Mouse (Mus musculus) 3134 (cell line): ENCODE measurements around the gene Hoxb1.

Experiments
- DNase-seq: peaks from one replicate; pipeline ENCODE4 v3.0.0-alpha.2; 2011; ENCODE audit warnings: low spot score; ENCODE audit not compliant: insufficient read length; ENCODE audit errors: extremely low read depth

The Hoxb1 gene

GRCm38 (mm10) chr11:96365441-96366091 is at the start of gene Hoxb1:
TSS of gene Hoxb1 (plus strand) at chr11:96365752.
- DNase-seq, result no peak

- DNase-seq, result no peak
Measured at GRCm38 (mm10) chr11:96316696-96317607, 48.6 kb upstream of the Hoxb1 start.

- DNase-seq, result no peak
Measured at GRCm38 (mm10) chr11:96317608-96318367, 47.8 kb upstream of the Hoxb1 start, which contains the start of gene Hoxb4. TSS of gene Hoxb4 (plus strand) at chr11:96318267.

GRCm38 (mm10) chr11:96318368-96319070 is 47.0 kb upstream of the Hoxb1 start:
- DNase-seq, result peak; percentile 68

GRCm38 (mm10) chr11:96319071-96319902 is 46.3 kb upstream of the Hoxb1 start:
- DNase-seq, result peak; percentile 53

- peak; percentile 57 for DNase-seq
Measured at GRCm38 (mm10) chr11:96319910-96320309, 45.6 kb upstream of the Hoxb1 start.

GRCm38 (mm10) chr11:96320688-96321087 is 44.9 kb upstream of the Hoxb1 start:
- DNase-seq, result no peak

GRCm38 (mm10) chr11:96321846-96322245 is 43.7 kb upstream of the Hoxb1 start:
- DNase-seq, result no peak

GRCm38 (mm10) chr11:96322738-96323137 is 42.8 kb upstream of the Hoxb1 start:
- DNase-seq, result no peak

GRCm38 (mm10) chr11:96323154-96323553 is 42.4 kb upstream of the Hoxb1 start, which contains the start of gene Hoxb3:
TSS of gene Hoxb3 (plus strand) at chr11:96323326.
- DNase-seq, result no peak

- DNase-seq, result no peak
Measured at GRCm38 (mm10) chr11:96324125-96324524, 41.4 kb upstream of the Hoxb1 start.

- no peak for DNase-seq
Measured at GRCm38 (mm10) chr11:96324965-96325364, 40.6 kb upstream of the Hoxb1 start.

- no peak for DNase-seq
Measured at GRCm38 (mm10) chr11:96325747-96326212, 39.8 kb upstream of the Hoxb1 start.

- DNase-seq, result no peak
Measured at GRCm38 (mm10) chr11:96326705-96327104, 38.8 kb upstream of the Hoxb1 start.

- DNase-seq, result no peak
Measured at GRCm38 (mm10) chr11:96327122-96327521, 38.4 kb upstream of the Hoxb1 start.

- DNase-seq, result no peak
Measured at GRCm38 (mm10) chr11:96327750-96328149, 37.8 kb upstream of the Hoxb1 start.

- no peak for DNase-seq
Measured at GRCm38 (mm10) chr11:96328605-96329004, 36.9 kb upstream of the Hoxb1 start.

- no peak for DNase-seq
Measured at GRCm38 (mm10) chr11:96332105-96332504, 33.4 kb upstream of the Hoxb1 start.

- no peak for DNase-seq
Measured at GRCm38 (mm10) chr11:96332618-96333032, 32.9 kb upstream of the Hoxb1 start.
